8 mouse cellular contexts compared by ENCODE assay signal in the genomic region with DNA sequence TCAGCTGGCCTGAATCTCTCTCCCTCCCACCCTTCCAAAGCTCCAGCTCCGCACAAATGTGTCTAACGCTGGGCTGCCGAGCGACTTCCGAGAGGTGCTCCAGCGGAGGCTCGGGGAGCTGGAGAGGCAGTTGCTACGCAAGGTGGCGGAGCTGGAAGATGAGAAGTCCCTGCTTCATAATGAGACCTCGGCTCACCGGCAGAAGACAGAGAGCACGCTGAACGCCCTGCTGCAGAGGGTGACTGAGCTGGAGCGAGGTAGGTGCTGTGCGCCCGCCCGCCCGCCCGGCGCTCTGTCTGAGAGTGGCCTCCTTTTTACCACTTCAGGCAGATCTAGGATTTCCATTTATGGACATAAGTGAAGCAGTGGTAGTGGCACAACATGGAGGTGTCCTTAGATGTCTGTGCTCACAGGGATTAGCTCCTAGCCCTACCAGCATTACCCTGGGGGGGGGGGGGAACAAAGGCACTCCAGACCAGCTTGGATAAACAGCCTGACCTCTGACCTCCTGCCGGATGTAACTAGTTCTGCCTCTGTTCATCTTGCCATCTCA. TPM values are rescaled to one million over a fixed set of nuclear protein-coding genes. Genes with fewer than 3 reads are reported as not detected.
DNase-seq lines count a peak whose midpoint lies in the region; ATAC-seq and TF ChIP-seq lines count a peak whose summit lies in the region.

No protein-coding gene starts in this region.

- no peaks in the 10 kb centered on the region for H3K36me3 ChIP-seq in kidney, postnatal 0 days (ENCODE audit: insufficient read depth, low read length)
- H3K36me3 ChIP-seq in hindbrain, embryonic 14.5 days (replicated peaks; ENCODE audit: control insufficient read depth, insufficient read depth): no peaks in the 10 kb centered on the region
- H3K36me3 ChIP-seq in neural tube, embryonic 12.5 days: no peaks in the 10 kb centered on the region

- ATAC-seq in kidney, postnatal 0 days (replicated peaks; ENCODE audit: low FRiP score, low read depth): no peak
- ATAC-seq in hindbrain, embryonic 14.5 days (ENCODE audit: low FRiP score): no peak
- ATAC-seq in neural tube, embryonic 12.5 days (ENCODE audit: low FRiP score, low read depth): no peak

- no peak for TF ChIP-seq CTCF in kidney, postnatal 0 days (IDR thresholded peaks at IDR 0.05; ENCODE audit: low read depth)

- H3K9me3 ChIP-seq in kidney, postnatal 0 days (replicated peaks; ENCODE audit: low read length): no peaks in the 10 kb centered on the region
- H3K9me3 ChIP-seq in hindbrain, embryonic 14.5 days (ENCODE audit: control insufficient read depth, low read length): no peaks in the 10 kb centered on the region
- no peaks in the 10 kb centered on the region for H3K9me3 ChIP-seq in neural tube, embryonic 12.5 days

- 4% methylated on average over 21 of the region's 21 CpGs for WGBS in kidney, postnatal 0 days
- WGBS in hindbrain, embryonic 14.5 days: 2% methylated on average over 21 of the region's 21 CpGs
- 3% methylated on average over 21 of the region's 21 CpGs for WGBS in neural tube, embryonic 12.5 days

- H3K9ac ChIP-seq in kidney, postnatal 0 days (ENCODE audit: low read depth, low read length): no peak overlapping the region
- peak overlapping the region; percentile 52 for H3K9ac ChIP-seq in hindbrain, embryonic 14.5 days
- H3K9ac ChIP-seq in neural tube, embryonic 12.5 days: peak overlapping the region; percentile 44; the same call in 1 of the 2 replicates

- no peak overlapping the region for H3K27ac ChIP-seq in kidney, postnatal 0 days
- H3K27ac ChIP-seq in hindbrain, embryonic 14.5 days: no peak overlapping the region
- no peak overlapping the region for H3K27ac ChIP-seq in neural tube, embryonic 12.5 days

- peaks cover 24% of the 10 kb centered on the region for H3K27me3 ChIP-seq in kidney, postnatal 0 days (ENCODE audit: insufficient read depth, low read length)
- peaks cover 29% of the 10 kb centered on the region for H3K27me3 ChIP-seq in hindbrain, embryonic 14.5 days (ENCODE audit: control insufficient read depth, insufficient read depth, low read length)
- peaks cover 35% of the 10 kb centered on the region for H3K27me3 ChIP-seq in neural tube, embryonic 12.5 days (replicated peaks)

- peak overlapping the region; percentile 18; the same call in 1 of the 2 replicates for H3K4me3 ChIP-seq in kidney, postnatal 0 days (replicated peaks; ENCODE audit: low read depth, low read length)
- H3K4me3 ChIP-seq in hindbrain, embryonic 14.5 days (replicated peaks; ENCODE audit: low read length): peak overlapping the region; percentile 43
- peak overlapping the region; percentile 35 for H3K4me3 ChIP-seq in neural tube, embryonic 12.5 days

- peak overlapping the region; percentile 46 for H3K4me2 ChIP-seq in kidney, postnatal 0 days (ENCODE audit: low read length)
- peak overlapping the region; percentile 60 for H3K4me2 ChIP-seq in hindbrain, embryonic 14.5 days (replicated peaks)
- H3K4me2 ChIP-seq in neural tube, embryonic 12.5 days (replicated peaks): peak overlapping the region; percentile 63

- peaks cover 14% of the 10 kb centered on the region; the same call in 1 of the 2 replicates for H3K4me1 ChIP-seq in kidney, postnatal 0 days (replicated peaks; ENCODE audit: insufficient read depth, low read length)
- peaks cover 15% of the 10 kb centered on the region; the same call in 1 of the 2 replicates for H3K4me1 ChIP-seq in hindbrain, embryonic 14.5 days (replicated peaks; ENCODE audit: control insufficient read depth, insufficient read depth, low read length)
- peaks cover 22% of the 10 kb centered on the region for H3K4me1 ChIP-seq in neural tube, embryonic 12.5 days

- peak; percentile 15 for DNase-seq in kidney, postnatal 0 days (ENCODE audit: low spot score)
- no peak for DNase-seq in kidney, adult 11 months
- DNase-seq in embryo, embryonic 9.5 days (ENCODE audit: extremely low spot score): peak; percentile 53
- DNase-seq in hindbrain, embryonic 14.5 days (ENCODE audit: low spot score): no peak
- DNase-seq in spleen, postnatal 4 days (ENCODE audit: low spot score in 2 of 2): no peak
- DNase-seq in cerebellum, postnatal 36 days: no peak
- DNase-seq in adrenal gland, postnatal 14 days: no peak

RNA-seq across cellular contexts. Expression of gene Nptx2, which starts 2.5 kb away (rescaled TPM):
- polyA plus RNA-seq in kidney, postnatal 0 days (2015; fragmentation: Nextera tagmentation; extraction: Ambion mirVana): 0.96 and 1.2 TPM in 2 replicates
- polyA plus RNA-seq in hindbrain, embryonic 14.5 days (2014; fragmentation: Nextera tagmentation; extraction: Ambion mirVana): 8.1 and 9.3 TPM in 2 replicates
- polyA plus RNA-seq in neural tube, embryonic 12.5 days (2016; fragmentation: Nextera tagmentation; extraction: Ambion mirVana): 3.6 and 4.1 TPM in 2 replicates
- total RNA-seq in adrenal gland, postnatal 14 days (2021): 0.96 and 1.7 TPM in 2 replicates

Comparison
In these comparisons a context has a peak if more than half of its experiments do, and no peak if none do; other contexts are left out.
1. DNase-seq: peak in kidney, postnatal 0 days (single experiment) and embryo, embryonic 9.5 days (single experiment); none in kidney, adult 11 months (single experiment), hindbrain, embryonic 14.5 days (single experiment), spleen, postnatal 4 days (0 of 2), cerebellum, postnatal 36 days (0 of 2) and adrenal gland, postnatal 14 days (single experiment).
2. Peak in every context shown above with its lines, with median percentiles within 50 percentile points of each other: H3K4me2 ChIP-seq and H3K4me3 ChIP-seq.